Mouse (Mus musculus) kidney, embryonic 14.5 days (tissue): ENCODE results near the gene Gm45837. TPM values are rescaled to one million over a fixed set of nuclear protein-coding genes. Genes with fewer than 3 reads are reported as not detected.

ENCODE experiments used
- ATAC-seq: fragments of 200-750 bp; cut with Nextera tagmentation; 2 replicates; pipeline ENCODE4 v1.8.0; 2017; ENCODE audit warnings: moderate number of reproducible peaks, mild to moderate bottlenecking, moderate TSS enrichment, moderate library complexity; ENCODE audit not compliant: low FRiP score, low TSS enrichment
- H3K27ac ChIP-seq: fragments of 300-500 bp; sonication (generic); 2 replicates; pipeline ENCODE4 v1.5.1; 2014; ENCODE audit warnings: low read depth, mild to moderate bottlenecking, low read length, moderate library complexity, mixed read lengths
- H3K27me3 ChIP-seq: fragments of 300-500 bp; sonication (generic); 2 replicates; pipeline ENCODE4 v1.6.1; 2014; ENCODE audit warnings: mild to moderate bottlenecking, low read length; ENCODE audit not compliant: control insufficient read depth, insufficient read depth
- H3K36me3 ChIP-seq: fragments of 300-500 bp; sonication (generic); 2 replicates; pipeline ENCODE4 v1.6.1; 2014; ENCODE audit warnings: low read length, mixed read lengths; ENCODE audit not compliant: control insufficient read depth, insufficient read depth
- H3K4me1 ChIP-seq: fragments of 300-500 bp; sonication (generic); 2 replicates; pipeline ENCODE4 v1.6.1; 2014; ENCODE audit warnings: low read length, mixed read lengths; ENCODE audit not compliant: control insufficient read depth, insufficient read depth
- H3K4me2 ChIP-seq: fragments of 300-500 bp; sonication (generic); replicated peaks from 2 replicates; pipeline ENCODE4 v1.6.1; 2014; ENCODE audit warnings: low read depth, mild to moderate bottlenecking, low read length
- H3K4me3 ChIP-seq: fragments of 300-500 bp; sonication (generic); 2 replicates; pipeline ENCODE4 v1.5.1; 2014; ENCODE audit warnings: mild to moderate bottlenecking, low read length
- H3K9ac ChIP-seq: fragments of 300-500 bp; sonication (generic); 2 replicates; pipeline ENCODE4 v1.6.1; 2014; ENCODE audit warnings: low read depth, mild to moderate bottlenecking, low read length, moderate library complexity
- H3K9me3 ChIP-seq: fragments of 300-500 bp; sonication (generic); 2 replicates; pipeline ENCODE4 v1.6.1; 2016; ENCODE audit warnings: low read length; ENCODE audit not compliant: control insufficient read depth
- WGBS: fragments of 180-500 bp; shearing (Covaris S2); extraction: QIAGEN DNeasy Blood & Tissue Kit; methylation state at CpG from one replicate; pipeline ENCODE4 v1.1.7; 2014; 5-methylcytosine and 5-hydroxymethylcytosine counted together
- polyA plus RNA-seq: library from polyadenylated mRNA; unstranded; fragments of >200 nt; fragmentation: Nextera tagmentation; extraction: Ambion mirVana; gene quantifications from 2 replicates; pipeline ENCODE4 v1.2.1, GENCODE M21; 2014

Gene Gm45837
- polyA plus RNA-seq, 1 experiment from 2014 or later: 13.2 TPM

DNA sequence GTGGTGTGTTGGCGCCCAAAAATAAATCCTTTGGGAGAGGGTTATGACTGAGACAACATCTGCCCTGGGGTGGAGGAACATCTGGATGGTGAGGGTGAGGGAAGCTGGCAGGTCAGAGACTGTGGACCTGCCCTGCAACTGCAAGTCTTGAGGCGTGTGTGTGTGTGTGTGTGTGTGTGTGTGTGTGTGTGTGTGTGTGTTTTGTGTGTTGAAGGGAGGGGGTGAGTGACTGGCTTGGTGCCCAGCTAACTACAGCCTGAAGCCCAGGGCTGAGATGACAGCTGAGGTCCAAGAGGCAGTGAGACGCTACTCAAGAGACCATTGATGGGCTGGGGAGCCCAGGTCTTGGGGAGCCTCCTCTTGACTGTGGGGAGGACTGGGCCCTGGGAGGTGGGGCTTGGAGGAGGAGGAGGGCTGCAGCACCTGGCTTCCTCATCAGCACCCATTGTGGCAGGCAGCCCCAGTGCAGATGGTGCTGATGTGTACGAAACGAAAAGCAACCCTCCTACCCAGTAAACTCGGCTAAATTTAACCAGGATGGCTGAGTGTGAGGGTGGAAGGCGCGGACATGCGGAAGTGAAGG, 71.9 kb downstream of the Gm45837 start:
- no peak overlapping the region for H3K4me2 ChIP-seq
- H3K4me1 ChIP-seq: peaks cover 22% of the 10 kb centered on the region
- H3K36me3 ChIP-seq: no peaks in the 10 kb centered on the region
- peak overlapping the region; percentile 37; the same call in 1 of the 2 replicates for H3K27ac ChIP-seq
- H3K9ac ChIP-seq: no peak overlapping the region
- WGBS: 39% methylated on average over 9 of the region's 9 CpGs
- no peaks in the 10 kb centered on the region for H3K27me3 ChIP-seq
- peak; percentile 66 for ATAC-seq
- H3K9me3 ChIP-seq: no peaks in the 10 kb centered on the region
- no peak overlapping the region for H3K4me3 ChIP-seq

DNA sequence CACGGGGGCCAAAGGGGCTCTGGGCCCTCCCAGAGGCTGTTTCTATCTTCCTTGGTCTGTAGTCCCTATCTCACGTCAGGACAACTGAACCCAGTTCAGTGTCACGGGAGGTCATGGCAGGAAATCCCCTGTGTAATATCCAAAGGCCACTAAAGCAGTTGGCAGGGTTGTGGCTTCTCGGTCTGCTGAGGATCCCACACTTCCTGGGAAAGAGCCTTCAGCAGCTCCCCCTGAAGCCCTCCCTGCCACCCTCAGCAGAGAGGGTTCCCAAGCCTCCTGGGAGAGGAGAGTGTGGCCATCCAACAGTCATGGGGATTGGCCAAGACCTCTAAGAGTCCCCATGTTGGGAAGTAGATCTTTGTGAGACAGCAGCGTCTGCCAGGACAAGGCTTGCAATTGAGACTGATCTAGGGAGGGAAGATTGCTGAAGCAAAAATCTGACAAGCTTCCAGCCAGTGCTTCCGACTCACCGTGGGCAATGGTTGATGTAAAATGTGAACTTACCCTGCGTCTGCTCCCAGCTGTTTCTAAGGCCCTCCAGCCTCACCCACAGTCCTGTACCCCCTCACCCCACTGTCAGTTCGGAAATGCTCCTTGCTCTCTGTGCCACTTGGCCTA, 72.9 kb downstream of the Gm45837 start:
- no peak overlapping the region; the same call in 1 of the 2 replicates for H3K27ac ChIP-seq

GRCm38 (mm10) chr7:101487102-101487501, 76.4 kb downstream of the Gm45837 start:
- H3K4me3 ChIP-seq: no peak overlapping the region
- no peaks in the 10 kb centered on the region for H3K36me3 ChIP-seq
- H3K4me2 ChIP-seq: no peak overlapping the region
- peaks cover 12% of the 10 kb centered on the region for H3K4me1 ChIP-seq
- ATAC-seq: no peak
- H3K9me3 ChIP-seq: no peaks in the 10 kb centered on the region
- no peak overlapping the region for H3K9ac ChIP-seq
- no peak overlapping the region for H3K27ac ChIP-seq
- WGBS: 66% methylated on average over 5 of the region's 5 CpGs
- H3K27me3 ChIP-seq: no peaks in the 10 kb centered on the region

More for the DNA sequence above, 72.9 kb downstream of the Gm45837 start:
- no peaks in the 10 kb centered on the region for H3K9me3 ChIP-seq
- H3K4me2 ChIP-seq: no peak overlapping the region
- ATAC-seq: no peak
- WGBS: 42% methylated on average over 9 of the region's 9 CpGs
- no peak overlapping the region for H3K4me3 ChIP-seq
- H3K9ac ChIP-seq: no peak overlapping the region
- no peaks in the 10 kb centered on the region for H3K27me3 ChIP-seq
- H3K36me3 ChIP-seq: no peaks in the 10 kb centered on the region
- H3K4me1 ChIP-seq: peaks cover 22% of the 10 kb centered on the region

GRCm38 (mm10) chr7:101490952-101491351, 80.3 kb downstream of the Gm45837 start:
- Histone ChIP-seq H3K36me3 (no peaks in the 10 kb centered on the region), H3K9me3 (no peaks in the 10 kb centered on the region), H3K9ac (no peak overlapping the region), H3K27ac (no peak overlapping the region), H3K4me1 (no peaks in the 10 kb centered on the region), H3K4me3 (no peak overlapping the region), H3K4me2 (no peak overlapping the region), H3K27me3 (no peaks in the 10 kb centered on the region)
- 44% methylated on average over 4 of the region's 4 CpGs for WGBS
- ATAC-seq: no peak

DNA sequence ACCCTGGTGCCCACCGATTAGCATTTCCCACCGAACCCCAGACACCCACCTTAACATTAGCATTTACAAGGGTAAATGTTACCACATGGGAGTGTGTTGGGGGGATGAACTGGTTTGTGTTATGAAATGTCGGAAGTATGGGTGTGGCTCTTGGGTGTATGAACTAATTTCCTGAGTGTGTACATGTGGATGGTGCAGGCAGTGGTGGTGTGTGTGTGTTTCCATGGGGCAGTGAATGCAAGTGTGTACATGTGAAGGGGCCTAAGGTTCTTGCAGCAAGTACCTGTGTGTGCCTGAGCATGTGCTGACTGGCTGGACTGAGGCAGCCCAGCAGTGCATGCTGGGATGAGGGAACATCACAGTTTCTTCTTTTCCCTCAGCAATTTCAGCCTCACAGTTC, 87.7 kb downstream of the Gm45837 start:
- no peak overlapping the region for H3K4me2 ChIP-seq
- 86% methylated on average over 3 of the region's 3 CpGs for WGBS
- ATAC-seq: no peak

DNA sequence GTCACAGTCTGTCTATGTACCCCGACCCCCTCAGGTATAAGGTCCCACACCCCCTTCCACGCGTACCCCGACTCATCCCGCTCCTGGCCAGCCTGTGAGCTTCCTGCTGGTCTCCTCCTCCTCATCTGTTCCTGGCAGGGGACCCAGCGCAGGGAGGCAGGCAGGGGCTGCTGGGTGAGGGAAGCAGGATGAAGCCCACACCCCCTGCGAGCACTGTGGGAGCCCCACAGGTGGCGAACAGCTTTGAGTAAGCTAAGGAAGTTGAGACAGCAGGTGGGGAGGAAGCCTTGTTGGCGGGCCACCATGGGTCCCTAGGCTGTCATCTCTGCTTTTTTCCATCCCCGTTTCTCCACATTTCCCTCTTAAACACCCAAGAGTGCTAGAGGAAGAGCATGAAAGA, 88.6 kb downstream of the Gm45837 start:
- ATAC-seq: no peak
- no peak overlapping the region for H3K27ac ChIP-seq
- H3K9ac ChIP-seq: no peak overlapping the region
- H3K4me2 ChIP-seq: no peak overlapping the region
- H3K27me3 ChIP-seq: peaks cover 1% of the 10 kb centered on the region; the same call in 1 of the 2 replicates
- no peaks in the 10 kb centered on the region for H3K9me3 ChIP-seq
- H3K4me1 ChIP-seq: no peaks in the 10 kb centered on the region
- H3K36me3 ChIP-seq: no peaks in the 10 kb centered on the region
- no peak overlapping the region for H3K4me3 ChIP-seq
- 60% methylated on average over 10 of the region's 10 CpGs for WGBS

More for the DNA sequence above, 87.7 kb downstream of the Gm45837 start:
- Histone ChIP-seq H3K4me3 (no peak overlapping the region), H3K9ac (no peak overlapping the region), H3K36me3 (no peaks in the 10 kb centered on the region), H3K9me3 (no peaks in the 10 kb centered on the region), H3K4me1 (no peaks in the 10 kb centered on the region), H3K27me3 (no peaks in the 10 kb centered on the region), H3K27ac (no peak overlapping the region)

DNA sequence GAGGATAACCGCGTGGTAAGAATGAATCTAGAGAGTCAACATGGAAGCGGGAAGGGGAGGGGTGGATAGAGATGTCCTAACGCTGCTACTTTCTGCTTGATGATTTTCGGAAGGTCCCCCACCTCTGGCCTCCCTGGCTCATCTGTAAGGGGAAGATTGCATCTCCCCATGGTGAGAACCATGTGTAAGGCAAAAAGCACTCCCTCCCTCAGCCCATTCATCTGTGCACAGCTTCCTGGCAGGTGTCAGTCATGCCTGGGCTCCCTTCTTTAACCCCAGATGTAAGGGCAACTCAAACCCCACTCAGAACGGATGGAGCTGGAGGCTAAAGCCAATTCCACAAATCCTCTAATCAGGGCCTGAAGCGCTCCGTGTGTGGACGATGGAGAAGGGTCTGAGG, 89.0 kb downstream of the Gm45837 start:
- 63% methylated on average over 9 of the region's 9 CpGs for WGBS

DNA sequence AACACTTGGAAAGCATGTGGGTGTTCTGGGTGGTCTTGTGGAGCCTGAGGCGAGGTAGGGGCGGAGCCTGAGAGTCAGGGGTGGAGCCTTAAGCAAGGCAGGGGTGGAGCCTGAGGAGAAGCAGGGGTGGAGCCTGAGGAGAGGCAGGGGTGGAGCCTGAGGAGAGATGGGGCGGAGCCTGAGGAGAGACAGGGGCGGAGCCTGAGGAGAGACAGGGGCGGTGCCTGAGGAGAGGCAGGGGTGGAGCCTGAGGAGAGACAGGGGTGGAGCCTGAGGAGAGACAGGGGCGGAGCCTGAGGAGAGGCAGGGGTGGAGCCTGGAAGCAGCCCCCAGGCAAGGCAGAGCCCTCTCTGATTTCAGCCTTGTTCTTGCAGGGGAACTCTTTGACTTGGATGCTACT, 90.5 kb downstream of the Gm45837 start:
- peaks cover 3% of the 10 kb centered on the region; the same call in 1 of the 2 replicates for H3K4me1 ChIP-seq
- 79% methylated on average over 6 of the region's 6 CpGs for WGBS
- no peak overlapping the region for H3K9ac ChIP-seq
- H3K27ac ChIP-seq: no peak overlapping the region
- no peak overlapping the region for H3K4me2 ChIP-seq
- no peaks in the 10 kb centered on the region for H3K36me3 ChIP-seq
- no peak for ATAC-seq
- H3K27me3 ChIP-seq: peaks cover 10% of the 10 kb centered on the region
- no peak overlapping the region for H3K4me3 ChIP-seq
- no peaks in the 10 kb centered on the region for H3K9me3 ChIP-seq

More for the DNA sequence above, 89.0 kb downstream of the Gm45837 start:
- no peak for ATAC-seq
- H3K4me2 ChIP-seq: no peak overlapping the region
- peaks cover 6% of the 10 kb centered on the region for H3K27me3 ChIP-seq
- no peaks in the 10 kb centered on the region for H3K4me1 ChIP-seq
- no peak overlapping the region for H3K27ac ChIP-seq
- H3K4me3 ChIP-seq: no peak overlapping the region
- no peaks in the 10 kb centered on the region for H3K36me3 ChIP-seq
- no peak overlapping the region for H3K9ac ChIP-seq
- H3K9me3 ChIP-seq: no peaks in the 10 kb centered on the region

- ATAC-seq: no peak
- Histone ChIP-seq H3K27ac (no peak overlapping the region), H3K36me3 (no peaks in the 10 kb centered on the region), H3K4me2 (no peak overlapping the region), H3K4me3 (no peak overlapping the region), H3K9me3 (no peaks in the 10 kb centered on the region), H3K4me1 (peaks cover 3% of the 10 kb centered on the region; the same call in 1 of the 2 replicates), H3K27me3 (peaks cover 10% of the 10 kb centered on the region), H3K9ac (no peak overlapping the region)
- WGBS: 70% methylated on average over 6 of the region's 6 CpGs
Observed at GRCm38 (mm10) chr7:101501675-101502074, 91.0 kb downstream of the Gm45837 start.
